Mouse (Mus musculus): ENCODE measurements at regions not wholly inside any gene's neighbourhood (a gene's known extent, or its start where the extent isn't known, plus 50 kb on each side); places are given as distances from the start of the nearest gene placed in this dataset.

GRCm38 (mm10) chr10:117482361-117482760 is 102.5 kb upstream of the Cpsf6 start:
- Histone ChIP-seq H3K27ac (replicated peaks in 1 of 2; ENCODE audit: control insufficient read depth in 1 of 2, insufficient read depth in 1 of 2, low read depth in 2 of 2, low read length in 2 of 2) (no peak overlapping the region), H3K36me3 (ENCODE audit: control insufficient read depth, insufficient read depth, low read length) (no peaks in the 10 kb centered on the region), H3K4me3 (ENCODE audit: control insufficient read depth in 1 of 2, insufficient read depth in 1 of 2, low read depth in 1 of 2, low read length in 2 of 2) (no peak overlapping the region), H3K27me3 (ENCODE audit: control insufficient read depth, insufficient read depth, low read length) (no peaks in the 10 kb centered on the region), H3K4me2 (ENCODE audit: low read length) (no peak overlapping the region), H3K9me3 (ENCODE audit: control insufficient read depth, low read length) (no peaks in the 10 kb centered on the region), H3K9ac (ENCODE audit: low read length) (no peak overlapping the region), H3K4me1 (ENCODE audit: control insufficient read depth in 2 of 2, insufficient read depth in 2 of 2, low read length in 2 of 2) (no peaks in the 10 kb centered on the region)
- 77% methylated on average over 3 of the region's 3 CpGs for WGBS
- ATAC-seq (ENCODE audit: insufficient number of reproducible peaks, insufficient read depth, low FRiP score, low read depth): no peak

DNA sequence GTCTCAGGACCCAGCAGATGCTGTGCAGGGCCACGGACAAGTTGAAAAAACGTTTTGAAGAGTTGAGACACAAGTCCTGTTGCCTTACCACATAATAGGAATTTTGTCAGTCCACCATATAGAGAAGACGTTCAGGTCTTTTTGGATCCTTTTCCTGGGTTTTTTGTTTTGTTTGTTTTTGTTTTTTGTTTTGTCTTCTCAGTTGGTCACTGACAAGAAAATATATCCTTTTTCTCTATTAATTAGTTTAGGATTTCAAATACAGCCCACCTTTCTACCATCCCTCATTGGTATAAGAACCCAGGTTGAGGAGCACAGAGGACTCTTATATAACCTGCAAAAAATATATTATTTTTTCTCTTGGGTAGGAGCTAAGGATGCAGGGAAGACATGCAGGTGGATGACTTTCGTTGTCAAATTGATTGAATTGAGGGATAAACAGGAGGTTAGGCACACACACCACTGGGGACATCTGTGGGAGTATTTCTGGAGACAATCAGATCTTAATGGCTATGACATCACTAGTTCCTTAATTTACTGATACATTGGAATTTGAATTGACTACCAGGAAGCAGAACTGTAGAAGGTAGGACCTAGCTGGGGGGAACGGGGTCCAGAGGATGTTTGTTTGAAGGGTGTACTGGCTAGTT is 101.7 kb upstream of the Cpsf6 start:
- no peaks in the 10 kb centered on the region for H3K4me1 ChIP-seq (ENCODE audit: control insufficient read depth in 2 of 2, insufficient read depth in 2 of 2, low read length in 2 of 2)
- 79% methylated on average over 5 of the region's 5 CpGs for WGBS
- H3K27ac ChIP-seq (replicated peaks in 1 of 2; ENCODE audit: control insufficient read depth in 1 of 2, insufficient read depth in 1 of 2, low read depth in 2 of 2, low read length in 2 of 2): no peak overlapping the region
- no peak overlapping the region for H3K4me3 ChIP-seq (ENCODE audit: control insufficient read depth in 1 of 2, insufficient read depth in 1 of 2, low read depth in 1 of 2, low read length in 2 of 2)
- H3K4me2 ChIP-seq (ENCODE audit: low read length): no peak overlapping the region
- no peaks in the 10 kb centered on the region for H3K36me3 ChIP-seq (ENCODE audit: control insufficient read depth, insufficient read depth, low read length)
- H3K9ac ChIP-seq (ENCODE audit: low read length): no peak overlapping the region
- ATAC-seq (ENCODE audit: insufficient number of reproducible peaks, insufficient read depth, low FRiP score, low read depth): no peak
- H3K9me3 ChIP-seq (ENCODE audit: control insufficient read depth, low read length): no peaks in the 10 kb centered on the region
- H3K27me3 ChIP-seq (ENCODE audit: control insufficient read depth, insufficient read depth, low read length): no peaks in the 10 kb centered on the region

DNA sequence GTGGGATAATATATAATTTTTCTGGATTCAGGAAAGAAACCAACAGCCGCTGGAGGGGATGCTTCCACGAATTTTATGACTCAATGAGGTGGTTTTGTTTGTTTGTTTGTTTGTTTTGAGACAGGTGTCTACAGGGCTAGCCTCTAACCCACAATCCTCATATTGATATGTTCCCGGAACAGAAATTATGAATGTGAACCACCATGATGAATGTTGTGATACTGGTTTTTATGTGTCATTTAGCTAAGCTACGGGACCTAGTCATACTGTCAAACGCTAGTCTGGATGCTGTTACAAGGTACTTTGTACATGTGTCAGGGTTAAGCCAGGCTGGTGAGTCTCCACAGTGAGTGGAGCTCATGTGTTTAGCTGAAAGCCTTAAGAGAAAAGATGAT is 100.6 kb upstream of the Cpsf6 start:
- Histone ChIP-seq H3K4me2 (ENCODE audit: low read length) (no peak overlapping the region), H3K9ac (ENCODE audit: low read length) (no peak overlapping the region), H3K9me3 (ENCODE audit: control insufficient read depth, low read length) (no peaks in the 10 kb centered on the region), H3K36me3 (ENCODE audit: control insufficient read depth, insufficient read depth, low read length) (no peaks in the 10 kb centered on the region), H3K4me1 (ENCODE audit: control insufficient read depth in 2 of 2, insufficient read depth in 2 of 2, low read length in 2 of 2) (no peaks in the 10 kb centered on the region), H3K27ac (replicated peaks in 1 of 2; ENCODE audit: control insufficient read depth in 1 of 2, insufficient read depth in 1 of 2, low read depth in 2 of 2, low read length in 2 of 2) (no peak overlapping the region), H3K27me3 (ENCODE audit: control insufficient read depth, insufficient read depth, low read length) (no peaks in the 10 kb centered on the region), H3K4me3 (ENCODE audit: control insufficient read depth in 1 of 2, insufficient read depth in 1 of 2, low read depth in 1 of 2, low read length in 2 of 2) (no peak overlapping the region)
- ATAC-seq (ENCODE audit: insufficient number of reproducible peaks, insufficient read depth, low FRiP score, low read depth): no peak
- 81% methylated on average over 5 of the region's 5 CpGs for WGBS

DNA sequence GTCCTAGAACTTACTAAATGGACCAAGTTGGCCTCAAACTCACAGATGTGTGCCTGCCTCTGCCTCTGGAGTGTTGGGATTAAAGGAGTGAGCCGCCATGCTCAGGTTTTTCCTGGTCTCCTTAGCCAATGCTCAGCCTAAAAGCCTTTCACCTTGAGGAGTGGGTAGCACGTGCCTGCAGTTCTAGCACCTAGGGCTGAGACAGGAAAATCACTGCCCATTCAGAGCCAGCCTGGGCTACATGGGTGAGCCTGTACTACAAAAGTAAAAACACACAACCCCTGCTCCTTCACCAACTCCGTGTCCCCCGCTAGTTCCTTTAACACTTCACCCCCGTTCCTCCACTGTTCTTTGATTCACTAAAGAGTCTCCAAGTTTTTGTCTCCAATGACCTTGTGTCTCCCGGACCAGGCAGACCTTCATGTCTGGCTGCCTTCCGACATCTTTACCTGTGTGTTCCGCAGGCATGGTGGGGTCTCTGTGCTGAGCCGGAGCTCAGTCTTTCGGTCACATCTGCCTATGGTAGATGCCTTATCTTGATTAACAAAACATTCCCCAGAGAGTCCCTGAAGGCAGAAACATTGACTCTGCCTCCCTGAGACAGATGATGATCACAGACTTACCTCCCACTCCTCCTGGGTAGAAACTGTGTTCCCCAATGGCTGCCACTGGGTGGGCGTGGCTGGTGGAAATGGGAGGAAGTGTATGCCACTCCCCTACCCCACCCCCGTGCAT is 100.1 kb upstream of the Cpsf6 start:
- no peak overlapping the region for H3K4me2 ChIP-seq (ENCODE audit: low read length)
- WGBS: 83% methylated on average over 12 of the region's 12 CpGs

GRCm38 (mm10) chr10:117478931-117479280 is 99.1 kb upstream of the Cpsf6 start:
- Histone ChIP-seq H3K9me3 (ENCODE audit: control insufficient read depth, low read length) (0 out of 2 replicates have a peak, but pooled peaks cover 2% of the 10 kb centered on the region), H3K4me3 (ENCODE audit: control insufficient read depth in 1 of 2, insufficient read depth in 1 of 2, low read depth in 1 of 2, low read length in 2 of 2) (no peak overlapping the region), H3K4me2 (ENCODE audit: low read length) (no peak overlapping the region), H3K27me3 (ENCODE audit: control insufficient read depth, insufficient read depth, low read length) (no peaks in the 10 kb centered on the region), H3K27ac (replicated peaks in 1 of 2; ENCODE audit: control insufficient read depth in 1 of 2, insufficient read depth in 1 of 2, low read depth in 2 of 2, low read length in 2 of 2) (no peak overlapping the region), H3K4me1 (ENCODE audit: control insufficient read depth in 2 of 2, insufficient read depth in 2 of 2, low read length in 2 of 2) (no peaks in the 10 kb centered on the region), H3K9ac (ENCODE audit: low read length) (no peak overlapping the region), H3K36me3 (ENCODE audit: control insufficient read depth, insufficient read depth, low read length) (no peaks in the 10 kb centered on the region)
- WGBS: 67% methylated on average over 4 of the region's 4 CpGs
- ATAC-seq (ENCODE audit: insufficient number of reproducible peaks, insufficient read depth, low FRiP score, low read depth): no peak

More for the DNA sequence above, 100.1 kb upstream of the Cpsf6 start:
- no peaks in the 10 kb centered on the region for H3K27me3 ChIP-seq (ENCODE audit: control insufficient read depth, insufficient read depth, low read length)
- H3K36me3 ChIP-seq (ENCODE audit: control insufficient read depth, insufficient read depth, low read length): no peaks in the 10 kb centered on the region
- ATAC-seq (ENCODE audit: insufficient number of reproducible peaks, insufficient read depth, low FRiP score, low read depth): no peak
- H3K9me3 ChIP-seq (ENCODE audit: control insufficient read depth, low read length): no peaks in the 10 kb centered on the region
- no peak overlapping the region for H3K9ac ChIP-seq (ENCODE audit: low read length)
- H3K4me1 ChIP-seq (ENCODE audit: control insufficient read depth in 2 of 2, insufficient read depth in 2 of 2, low read length in 2 of 2): no peaks in the 10 kb centered on the region
- H3K27ac ChIP-seq (replicated peaks in 1 of 2; ENCODE audit: control insufficient read depth in 1 of 2, insufficient read depth in 1 of 2, low read depth in 2 of 2, low read length in 2 of 2): no peak overlapping the region
- H3K4me3 ChIP-seq (ENCODE audit: control insufficient read depth in 1 of 2, insufficient read depth in 1 of 2, low read depth in 1 of 2, low read length in 2 of 2): no peak overlapping the region

DNA sequence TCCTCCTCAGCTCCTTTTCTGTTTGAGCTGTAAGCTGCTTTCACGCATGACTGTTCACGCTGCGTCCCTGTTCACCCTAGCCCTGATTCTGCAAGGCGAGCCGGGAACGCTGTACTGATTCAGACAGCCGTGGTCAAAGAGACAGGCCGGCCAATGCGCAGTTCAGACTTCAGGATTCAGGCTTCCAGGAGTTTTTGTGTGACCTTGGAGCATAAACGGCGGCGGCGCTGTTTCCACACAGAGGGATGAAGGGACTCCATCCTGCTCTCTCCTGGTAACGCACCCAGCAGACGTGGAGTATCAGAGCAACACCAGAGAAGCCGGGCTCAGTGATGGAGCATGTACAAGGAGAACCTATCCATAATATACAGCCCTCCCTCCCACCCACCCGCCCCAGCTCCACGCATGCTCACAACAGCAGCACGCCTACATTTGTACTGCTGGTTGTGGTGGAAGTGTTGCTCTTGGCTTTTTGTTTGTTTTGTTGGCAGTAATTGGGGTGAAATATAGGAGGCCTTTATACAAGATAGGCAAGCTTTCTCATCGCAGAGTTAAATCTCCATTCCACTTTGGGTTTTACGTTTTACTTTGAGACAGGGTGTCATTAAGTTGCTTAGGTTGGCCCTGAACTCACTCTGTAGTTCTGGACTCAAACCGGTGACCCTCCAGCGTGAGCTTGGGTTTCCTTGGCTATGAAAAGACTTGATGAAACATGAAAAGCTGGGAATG is 98.6 kb upstream of the Cpsf6 start:
- no peak for ATAC-seq (ENCODE audit: insufficient number of reproducible peaks, insufficient read depth, low FRiP score, low read depth)
- Histone ChIP-seq H3K9ac (ENCODE audit: low read length) (no peak overlapping the region), H3K4me2 (ENCODE audit: low read length) (no peak overlapping the region), H3K4me1 (ENCODE audit: control insufficient read depth in 2 of 2, insufficient read depth in 2 of 2, low read length in 2 of 2) (no peaks in the 10 kb centered on the region), H3K27ac (replicated peaks in 1 of 2; ENCODE audit: control insufficient read depth in 1 of 2, insufficient read depth in 1 of 2, low read depth in 2 of 2, low read length in 2 of 2) (no peak overlapping the region), H3K4me3 (ENCODE audit: control insufficient read depth in 1 of 2, insufficient read depth in 1 of 2, low read depth in 1 of 2, low read length in 2 of 2) (no peak overlapping the region), H3K9me3 (ENCODE audit: control insufficient read depth, low read length) (0 out of 2 replicates have a peak, but pooled peaks cover 7% of the 10 kb centered on the region), H3K27me3 (ENCODE audit: control insufficient read depth, insufficient read depth, low read length) (no peaks in the 10 kb centered on the region), H3K36me3 (ENCODE audit: control insufficient read depth, insufficient read depth, low read length) (no peaks in the 10 kb centered on the region)
- WGBS: 76% methylated on average over 23 of the region's 23 CpGs

DNA sequence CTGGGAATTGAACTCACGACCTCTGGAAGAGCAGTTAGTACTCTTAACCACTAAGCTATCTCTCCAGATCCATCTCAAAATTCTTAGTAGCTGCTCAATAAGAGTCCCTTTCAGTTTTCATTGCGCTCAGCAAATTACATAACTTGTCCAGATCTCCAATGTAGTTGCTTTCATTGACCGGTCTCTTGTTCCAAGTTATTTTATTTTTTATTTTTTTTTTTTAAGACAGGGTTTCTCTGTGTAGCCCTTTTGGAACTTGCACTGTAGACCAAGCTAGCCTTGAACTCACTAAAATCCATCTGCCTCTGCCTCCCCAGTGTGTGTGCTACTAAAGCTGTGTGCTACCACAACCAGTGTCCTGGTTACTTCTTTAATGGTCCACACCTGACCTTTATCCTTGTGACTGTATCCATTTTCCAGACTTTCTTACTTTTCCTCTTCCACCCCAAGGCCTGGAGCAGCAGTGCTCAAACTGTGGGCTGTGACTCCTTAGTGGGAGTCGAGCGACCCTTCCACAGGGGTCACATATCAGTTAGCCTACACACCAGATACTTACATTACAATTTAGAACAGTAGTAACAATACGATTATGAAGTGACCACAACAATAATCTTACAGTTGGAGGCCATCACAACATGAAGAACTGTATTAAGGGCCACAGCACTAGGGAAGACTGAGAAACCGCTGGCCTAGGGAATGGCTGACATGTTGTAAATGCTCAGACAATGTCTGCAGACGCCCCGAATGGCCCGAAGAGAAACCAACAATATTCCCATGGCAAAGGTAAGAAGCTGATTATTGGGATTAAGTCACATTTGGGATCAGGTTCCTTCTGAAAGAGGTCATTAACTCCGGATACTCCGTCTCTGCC is 97.8 kb upstream of the Cpsf6 start:
- no peaks in the 10 kb centered on the region for H3K27me3 ChIP-seq (ENCODE audit: control insufficient read depth, insufficient read depth, low read length)
- H3K9ac ChIP-seq (ENCODE audit: low read length): no peak overlapping the region
- no peaks in the 10 kb centered on the region for H3K4me1 ChIP-seq (ENCODE audit: control insufficient read depth in 2 of 2, insufficient read depth in 2 of 2, low read length in 2 of 2)
- WGBS: 90% methylated on average over 12 of the region's 12 CpGs
- H3K36me3 ChIP-seq (ENCODE audit: control insufficient read depth, insufficient read depth, low read length): no peaks in the 10 kb centered on the region
- no peak for ATAC-seq (ENCODE audit: insufficient number of reproducible peaks, insufficient read depth, low FRiP score, low read depth)
- H3K27ac ChIP-seq (replicated peaks in 1 of 2; ENCODE audit: control insufficient read depth in 1 of 2, insufficient read depth in 1 of 2, low read depth in 2 of 2, low read length in 2 of 2): no peak overlapping the region
- H3K9me3 ChIP-seq (ENCODE audit: control insufficient read depth, low read length): 0 out of 2 replicates have a peak, but pooled peaks cover 10% of the 10 kb centered on the region
- H3K4me2 ChIP-seq (ENCODE audit: low read length): no peak overlapping the region
- H3K4me3 ChIP-seq (ENCODE audit: control insufficient read depth in 1 of 2, insufficient read depth in 1 of 2, low read depth in 1 of 2, low read length in 2 of 2): no peak overlapping the region
